Mouse (Mus musculus) effector memory CD4-positive, alpha-beta T cell, adult 5 months (primary cell): Measurements from ENCODE around the gene Jag2. TPM values are rescaled to one million over a fixed set of nuclear protein-coding genes. Genes with fewer than 3 reads are reported as not detected.

Experiments used
- polyA plus RNA-seq: library from polyadenylated mRNA; unstranded; fragments of 100-300 nt; shearing (Covaris generic); gene quantifications from one replicate; pipeline ENCODE4 v1.2.1, GENCODE M21; 2017

The Jag2 gene
- polyA plus RNA-seq = 1.6 TPM

GRCm38 (mm10) chr12:112929562-112930352 lies at the start of gene Jag2:
Jag2 (minus strand) TSS chr12:112929776.

GRCm38 (mm10) chr12:112976371-112977073 lies 46.9 kb upstream of the Jag2 start, which contains the start of gene Btbd6:
Btbd6 (plus strand) TSS chr12:112976482.

GRCm38 (mm10) chr12:112941776-112942713 lies 12.5 kb upstream of the Jag2 start, which contains the start of gene Nudt14:
Nudt14 (minus strand) TSS chr12:112942124.

GRCm38 (mm10) chr12:112868178-112869087 lies 61.1 kb downstream of the Jag2 start, which contains the start of gene Gpr132:
Gpr132 (minus strand) TSS chr12:112868228.

Other genes with a start within 250 kb of the Jag2 start
- gene Cep170b, start 209.3 kb downstream of the Jag2 start, polyA plus RNA-seq = 19.6 TPM
- gene Pld4, start 169.1 kb downstream of the Jag2 start, polyA plus RNA-seq = 0.30 TPM
- not detected for gene Ahnak2, start 127.1 kb downstream of the Jag2 start, polyA plus RNA-seq
- gene Clba1, start 120.8 kb downstream of the Jag2 start, polyA plus RNA-seq = not detected
- gene Cdca4, start 100.4 kb downstream of the Jag2 start, polyA plus RNA-seq = 38.0 TPM
- 317 TPM for gene Gpr132, start 61.5 kb downstream of the Jag2 start, polyA plus RNA-seq
- gene Nudt14, start 12.3 kb upstream of the Jag2 start, polyA plus RNA-seq = 33.7 TPM
- 64.3 TPM for gene Btbd6, start 46.7 kb upstream of the Jag2 start, polyA plus RNA-seq
- 204 TPM for gene Brf1, start 70.9 kb upstream of the Jag2 start, polyA plus RNA-seq
- gene Pacs2, start 84.7 kb upstream of the Jag2 start, polyA plus RNA-seq = 28.6 TPM
- gene Tex22, start 144.7 kb upstream of the Jag2 start, polyA plus RNA-seq = not detected
- gene Mta1, start 168.5 kb upstream of the Jag2 start, polyA plus RNA-seq = 42.3 TPM
- 21.2 TPM for gene Crip2, start 210.5 kb upstream of the Jag2 start, polyA plus RNA-seq
- gene Crip1, start 216.5 kb upstream of the Jag2 start, polyA plus RNA-seq = 1,752 TPM
- 13.1 TPM for gene Tedc1, start 226.6 kb upstream of the Jag2 start, polyA plus RNA-seq